Mouse (Mus musculus) embryonic fibroblast, embryonic 13.5 days (primary cell): ENCODE measurements around the gene Ndufb4.

Source experiments
- CTCF ChIP-seq: IDR thresholded peaks from 2 replicates; pipeline ENCODE4 v1.5.1; 2011; ENCODE audit warnings: mild to moderate bottlenecking, control low read depth, low read length, moderate library complexity, borderline replicate concordance; ENCODE audit not compliant: insufficient read depth
- POLR2A ChIP-seq: IDR thresholded peaks from 2 replicates; pipeline ENCODE4 v1.6.1; 2011; ENCODE audit warnings: low read depth, mild to moderate bottlenecking, control low read depth, low read length, moderate library complexity

DNA sequence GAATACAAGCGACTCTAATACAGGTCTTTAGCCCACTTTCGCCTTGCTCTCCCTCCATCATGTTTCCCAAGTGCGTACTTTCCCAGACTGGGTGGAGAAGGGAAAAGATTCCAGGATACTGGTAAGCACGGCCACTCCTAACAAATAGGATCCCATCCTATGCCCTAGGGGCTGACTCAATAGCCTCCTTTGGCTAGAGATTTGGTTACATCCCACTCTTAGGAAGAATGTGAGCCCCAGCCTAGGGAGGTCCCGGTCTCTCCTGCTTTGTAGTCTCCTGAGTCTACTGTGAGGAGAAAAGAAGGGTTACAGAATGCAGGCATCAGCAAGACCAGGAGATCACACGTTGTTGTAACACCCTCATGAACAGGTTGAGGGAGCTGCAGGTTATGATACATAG, 36.2 kb upstream of the Ndufb4 start:
- TF ChIP-seq CTCF = no peak
- no peak for TF ChIP-seq POLR2A
